Mouse (Mus musculus) neural tube, embryonic 15.5 days (tissue): ENCODE data around the gene Hist1h4i. TPM values are rescaled to one million over a fixed set of nuclear protein-coding genes. Genes with fewer than 3 reads are reported as not detected.
A peak's percentile ranks its signal among the peaks of the same experiment; 100 is the strongest.
"Not testable (repeated sequence)": the region's sequence is repeated elsewhere in the genome, so short reads cannot be mapped to it uniquely, and the experiment has no call there.

Experiments used
- ATAC-seq: fragments of 200-750 bp; cut with Nextera tagmentation; 2 replicates; pipeline ENCODE4 v1.8.0; 2017; ENCODE audit warnings: mild to moderate bottlenecking, moderate TSS enrichment, moderate library complexity; ENCODE audit not compliant: low FRiP score
- H3K27ac ChIP-seq: fragments of 300-500 bp; sonication (generic); replicated peaks from 2 replicates; pipeline ENCODE4 v1.5.1; 2015; ENCODE audit warnings: mild to moderate bottlenecking, inconsistent platforms
- H3K27me3 ChIP-seq: fragments of 300-500 bp; sonication (generic); replicated peaks from 2 replicates; pipeline ENCODE4 v1.6.1; 2015; ENCODE audit warnings: inconsistent platforms
- H3K36me3 ChIP-seq: fragments of 300-500 bp; sonication (generic); 2 replicates; pipeline ENCODE4 v1.6.1; 2015; ENCODE audit warnings: inconsistent platforms
- H3K4me1 ChIP-seq: fragments of 300-500 bp; sonication (generic); 2 replicates; pipeline ENCODE4 v1.6.1; 2015; ENCODE audit warnings: inconsistent platforms
- H3K4me2 ChIP-seq: fragments of 300-500 bp; sonication (generic); 2 replicates; pipeline ENCODE4 v1.6.1; 2015; ENCODE audit warnings: inconsistent platforms, mild to moderate bottlenecking, moderate library complexity
- H3K4me3 ChIP-seq: fragments of 300-500 bp; sonication (generic); replicated peaks from 2 replicates; pipeline ENCODE4 v1.5.1; 2015; ENCODE audit warnings: mild to moderate bottlenecking, inconsistent platforms
- H3K9ac ChIP-seq: fragments of 300-500 bp; sonication (generic); replicated peaks from 2 replicates; pipeline ENCODE4 v1.6.1; 2015; ENCODE audit warnings: mild to moderate bottlenecking, inconsistent platforms
- H3K9me3 ChIP-seq: fragments of 300-500 bp; sonication (generic); replicated peaks from 2 replicates; pipeline ENCODE4 v1.6.1; 2016; ENCODE audit warnings: inconsistent platforms
- WGBS: fragments of 180-500 bp; shearing (Covaris S2); methylation state at CpG from one replicate; pipeline ENCODE4 v1.1.7; 2015; ENCODE audit warnings: mixed read lengths; 5-methylcytosine and 5-hydroxymethylcytosine counted together
- polyA plus RNA-seq: library from polyadenylated mRNA; unstranded; fragments of >200 nt; fragmentation: Nextera tagmentation; extraction: Ambion mirVana; gene quantifications from 2 replicates; pipeline ENCODE4 v1.2.1, GENCODE M21; 2015

Hist1h4i gene
- 4.8 and 8.5 TPM in 2 replicates for polyA plus RNA-seq

GRCm38 (mm10) chr13:22041142-22041536, at the start of gene Hist1h4i:
TSS of gene Hist1h4i (minus strand) at chr13:22041362.
- Histone ChIP-seq H3K4me3 (peak within 1 kb of the TSS; percentile 44), H3K4me1 (peaks cover 31% of the 10 kb centered on the region), H3K4me2 (peak within 1 kb of the TSS; percentile 78), H3K27ac (peak within 1 kb of the TSS; percentile 82), H3K9ac (peak within 1 kb of the TSS; percentile 36)
- not testable (repeated sequence) for H3K9me3 ChIP-seq, H3K27me3 ChIP-seq, H3K36me3 ChIP-seq
- WGBS, result under 1% methylated on average over 25 of the region's 27 CpGs
- ATAC-seq, result peak; percentile 72

GRCm38 (mm10) chr13:22084140-22084539, 43.0 kb upstream of the Hist1h4i start, which contains the start of gene Vmn1r188:
TSS of gene Vmn1r188 (plus strand) at chr13:22084440.
- H3K9me3 ChIP-seq, ATAC-seq, H3K27me3 ChIP-seq, H3K4me2 ChIP-seq, H3K27ac ChIP-seq, H3K9ac ChIP-seq, H3K4me3 ChIP-seq, H3K36me3 ChIP-seq, H3K4me1 ChIP-seq: not testable (repeated sequence)
- WGBS, result 93% methylated on average over 1 of the region's 1 CpGs

- Histone ChIP-seq H3K27me3 (no peaks in the 10 kb centered on the region), H3K4me1 (no peaks in the 10 kb centered on the region), H3K9me3 (no peaks in the 10 kb centered on the region), H3K27ac (no peak overlapping the region), H3K36me3 (no peaks in the 10 kb centered on the region), H3K9ac (no peak overlapping the region), H3K4me3 (no peak overlapping the region), H3K4me2 (no peak overlapping the region)
- 72% methylated on average over 1 of the region's 1 CpGs for WGBS
- ATAC-seq, result no peak
These were observed 22.3 kb upstream of the Hist1h4i start for GRCm38 (mm10) chr13:22063468-22063867.

GRCm38 (mm10) chr13:22061422-22061821, 20.3 kb upstream of the Hist1h4i start:
- Histone ChIP-seq H3K9me3 (no peaks in the 10 kb centered on the region), H3K4me1 (no peaks in the 10 kb centered on the region), H3K36me3 (no peaks in the 10 kb centered on the region), H3K4me3 (no peak overlapping the region), H3K27ac (no peak overlapping the region), H3K9ac (no peak overlapping the region), H3K27me3 (no peaks in the 10 kb centered on the region), H3K4me2 (no peak overlapping the region)
- no peak for ATAC-seq
- WGBS, result 79% methylated on average over 1 of the region's 1 CpGs

- ATAC-seq, result no peak
- Histone ChIP-seq H3K9ac (no peak overlapping the region), H3K4me2 (no peak overlapping the region), H3K9me3 (no peaks in the 10 kb centered on the region), H3K4me1 (peaks cover 4% of the 10 kb centered on the region; the same call in 1 of the 2 replicates), H3K4me3 (no peak overlapping the region), H3K27ac (no peak overlapping the region), H3K36me3 (no peaks in the 10 kb centered on the region), H3K27me3 (no peaks in the 10 kb centered on the region)
- WGBS, result 98% methylated on average over 1 of the region's 1 CpGs
These were observed 12.6 kb upstream of the Hist1h4i start for GRCm38 (mm10) chr13:22053754-22054153.

- peaks cover 4% of the 10 kb centered on the region; the same call in 1 of the 2 replicates for H3K4me1 ChIP-seq
- H3K4me3 ChIP-seq, result peak overlapping the region; percentile 50
- H3K4me2 ChIP-seq, result peak overlapping the region; percentile 61
- H3K36me3 ChIP-seq, result no peaks in the 10 kb centered on the region
- no peaks in the 10 kb centered on the region for H3K27me3 ChIP-seq
- H3K9ac ChIP-seq, result peak overlapping the region; percentile 63
- peak; percentile 60; the same call in 1 of the 2 replicates for ATAC-seq
- H3K27ac ChIP-seq, result peak overlapping the region; percentile 87
- H3K9me3 ChIP-seq, result no peaks in the 10 kb centered on the region
- WGBS, result 16% methylated on average over 5 of the region's 5 CpGs
These were observed 10.3 kb upstream of the Hist1h4i start for GRCm38 (mm10) chr13:22051523-22051859.

GRCm38 (mm10) chr13:22050591-22051522, 9.7 kb upstream of the Hist1h4i start:
- Histone ChIP-seq H3K36me3 (no peaks in the 10 kb centered on the region), H3K27me3 (no peaks in the 10 kb centered on the region), H3K9ac (peak overlapping the region; percentile 63), H3K4me2 (peak overlapping the region; percentile 61), H3K4me1 (peaks cover 4% of the 10 kb centered on the region; the same call in 1 of the 2 replicates), H3K4me3 (peak overlapping the region; percentile 50), H3K9me3 (no peaks in the 10 kb centered on the region), H3K27ac (peak overlapping the region; percentile 87)
- under 1% methylated on average over 51 of the region's 52 CpGs for WGBS
- ATAC-seq, result peak; percentile 96

GRCm38 (mm10) chr13:22049737-22050440, 8.7 kb upstream of the Hist1h4i start:
- peak overlapping the region; percentile 61 for H3K4me2 ChIP-seq
- no peaks in the 10 kb centered on the region for H3K36me3 ChIP-seq
- H3K27ac ChIP-seq, result peak overlapping the region; percentile 87
- H3K9ac ChIP-seq, result peak overlapping the region; percentile 63
- under 1% methylated on average over 14 of the region's 14 CpGs for WGBS
- no peaks in the 10 kb centered on the region for H3K9me3 ChIP-seq
- H3K4me3 ChIP-seq, result peak overlapping the region; percentile 50
- peaks cover 4% of the 10 kb centered on the region; the same call in 1 of the 2 replicates for H3K4me1 ChIP-seq
- peak; percentile 38 for ATAC-seq
- no peaks in the 10 kb centered on the region for H3K27me3 ChIP-seq

DNA sequence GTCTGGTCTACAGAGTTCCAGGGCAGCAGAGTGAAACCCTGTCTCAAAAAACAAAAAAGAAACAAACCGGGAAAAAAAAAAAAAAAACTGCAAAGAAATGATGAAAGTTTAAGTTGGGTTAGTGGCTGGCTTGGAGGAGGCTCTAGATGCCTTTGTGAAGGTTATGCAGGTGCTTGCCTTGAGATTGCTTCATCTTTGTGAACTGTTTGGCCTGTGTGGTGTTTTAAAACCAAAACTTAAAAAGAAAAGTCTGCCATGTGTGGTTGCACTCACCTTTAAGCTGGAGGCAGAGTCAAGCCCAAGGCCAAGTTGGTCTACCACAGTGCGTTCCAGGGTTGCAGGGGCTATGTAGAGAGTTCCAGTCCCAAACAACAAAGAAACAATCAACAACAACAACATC, 7.9 kb upstream of the Hist1h4i start:
- Histone ChIP-seq H3K4me3 (no peak overlapping the region), H3K9me3 (no peaks in the 10 kb centered on the region), H3K27ac (no peak overlapping the region), H3K36me3 (no peaks in the 10 kb centered on the region), H3K4me1 (peaks cover 5% of the 10 kb centered on the region), H3K9ac (no peak overlapping the region), H3K4me2 (no peak overlapping the region), H3K27me3 (no peaks in the 10 kb centered on the region)
- ATAC-seq, result no peak
- WGBS, result 84% methylated on average over 2 of the region's 2 CpGs

DNA sequence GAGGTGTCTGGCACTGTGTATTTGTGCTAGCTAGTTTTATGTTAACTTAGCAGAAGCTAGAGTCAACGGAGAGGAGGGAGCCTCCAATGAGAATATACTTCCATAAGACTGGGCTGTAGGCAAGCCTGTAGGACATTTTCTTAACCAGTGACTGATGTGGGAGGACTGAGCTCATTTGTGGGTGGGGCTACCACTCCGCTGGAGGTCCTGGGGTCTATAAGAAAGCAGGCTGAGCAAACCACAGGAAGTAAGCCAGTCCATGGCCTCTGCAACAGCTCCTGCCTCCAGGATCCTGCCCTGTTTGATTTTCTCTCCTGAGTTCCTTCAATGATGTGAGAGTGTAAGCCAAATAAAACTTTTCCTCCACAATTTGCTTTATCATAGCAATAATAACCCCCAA, 4.1 kb upstream of the Hist1h4i start:
- WGBS, result 66% methylated on average over 2 of the region's 2 CpGs
- Histone ChIP-seq H3K36me3 (no peaks in the 10 kb centered on the region), H3K4me3 (no peak overlapping the region), H3K4me2 (no peak overlapping the region), H3K27me3 (no peaks in the 10 kb centered on the region), H3K4me1 (peaks cover 21% of the 10 kb centered on the region), H3K27ac (no peak overlapping the region), H3K9me3 (no peaks in the 10 kb centered on the region), H3K9ac (no peak overlapping the region)
- ATAC-seq, result no peak

DNA sequence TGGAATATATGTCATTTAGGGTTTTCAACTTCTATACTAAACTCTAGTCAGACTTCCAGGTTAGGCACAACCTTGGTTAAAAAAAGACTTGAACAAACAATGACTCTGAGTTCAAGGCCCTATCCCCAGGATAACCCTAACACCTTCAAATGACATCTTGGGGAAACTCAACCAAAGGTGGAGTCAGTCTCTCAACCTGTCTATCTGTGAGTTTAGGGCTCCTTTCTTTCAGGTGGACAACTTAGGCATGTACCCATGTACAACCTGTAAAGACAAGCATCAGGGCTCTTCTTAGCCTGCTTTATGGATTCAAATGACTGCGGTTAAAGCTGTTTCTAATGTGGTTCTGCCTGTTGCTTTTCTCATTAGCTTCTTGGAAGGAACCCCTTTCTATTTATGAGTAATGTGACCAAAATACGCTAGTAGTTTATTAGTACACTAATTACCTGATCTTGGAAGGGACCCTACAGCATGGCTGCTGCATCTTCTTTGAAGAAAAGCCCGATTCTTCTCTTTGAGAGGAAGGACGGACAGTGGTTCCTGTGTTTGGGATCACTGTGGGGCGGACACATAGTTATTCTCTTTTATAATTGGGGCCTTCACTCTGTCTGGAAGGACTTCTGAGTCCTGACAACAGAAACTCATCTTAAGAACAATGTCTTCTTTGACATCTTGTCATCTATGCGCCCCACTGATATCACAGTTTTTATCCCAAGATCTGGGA, 3.4 kb upstream of the Hist1h4i start:
- no peak for ATAC-seq
- no peak overlapping the region for H3K4me3 ChIP-seq
- H3K4me2 ChIP-seq, result no peak overlapping the region
- H3K9ac ChIP-seq, result no peak overlapping the region
- no peaks in the 10 kb centered on the region for H3K9me3 ChIP-seq
- 89% methylated on average over 6 of the region's 6 CpGs for WGBS
- H3K36me3 ChIP-seq, result no peaks in the 10 kb centered on the region
- no peaks in the 10 kb centered on the region for H3K27me3 ChIP-seq
- no peak overlapping the region for H3K27ac ChIP-seq
- peaks cover 24% of the 10 kb centered on the region for H3K4me1 ChIP-seq
